Mouse (Mus musculus) midbrain, embryonic 11.5 days (tissue): ENCODE results near the gene Pex14. TPM values are rescaled to one million over a fixed set of nuclear protein-coding genes. Genes with fewer than 3 reads are reported as not detected.

Source experiments
- ATAC-seq: fragments of 200-750 bp; cut with Nextera tagmentation; 2 replicates; pipeline ENCODE4 v1.8.0; 2017; ENCODE audit warnings: moderate TSS enrichment, moderate library complexity; ENCODE audit not compliant: low FRiP score
- DNase-seq: peaks from one replicate; pipeline ENCODE4 v3.0.0; 2015; ENCODE audit warnings: low spot score; ENCODE audit errors: missing footprints
- H3K27ac ChIP-seq: fragments of 300-500 bp; sonication (generic); 2 replicates; pipeline ENCODE4 v1.5.1; 2014; ENCODE audit warnings: low read depth, low read length
- H3K27me3 ChIP-seq: fragments of 300-500 bp; sonication (generic); 2 replicates; pipeline ENCODE4 v1.6.1; 2014; ENCODE audit warnings: mild to moderate bottlenecking, low read length, moderate library complexity, mixed read lengths; ENCODE audit not compliant: control insufficient read depth, insufficient read depth
- H3K36me3 ChIP-seq: fragments of 300-500 bp; sonication (generic); 2 replicates; pipeline ENCODE4 v1.6.1; 2014; ENCODE audit warnings: mild to moderate bottlenecking, low read length, moderate library complexity, mixed read lengths; ENCODE audit not compliant: control insufficient read depth, insufficient read depth
- H3K4me1 ChIP-seq: fragments of 300-500 bp; sonication (generic); 2 replicates; pipeline ENCODE4 v1.6.1; 2014; ENCODE audit warnings: low read length; ENCODE audit not compliant: control insufficient read depth, insufficient read depth
- H3K4me2 ChIP-seq: fragments of 300-500 bp; sonication (generic); 2 replicates; pipeline ENCODE4 v1.6.1; 2014; ENCODE audit warnings: mild to moderate bottlenecking, moderate library complexity
- H3K4me3 ChIP-seq: fragments of 300-500 bp; sonication (generic); 2 replicates; pipeline ENCODE4 v1.5.1; 2014; ENCODE audit warnings: low read depth, low read length
- H3K9ac ChIP-seq: fragments of 300-500 bp; sonication (generic); 2 replicates; pipeline ENCODE4 v1.6.1; 2014; ENCODE audit warnings: low read length
- H3K9me3 ChIP-seq: fragments of 300-500 bp; sonication (generic); 2 replicates; pipeline ENCODE4 v1.6.1; 2016; ENCODE audit warnings: low read length; ENCODE audit not compliant: control insufficient read depth
- WGBS: fragments of 180-500 bp; shearing (Covaris S2); extraction: QIAGEN DNeasy Blood & Tissue Kit; methylation state at CpG from one replicate; pipeline ENCODE4 v1.1.7; 2014; 5-methylcytosine and 5-hydroxymethylcytosine counted together
- polyA plus RNA-seq: library from polyadenylated mRNA; unstranded; fragments of >200 nt; fragmentation: Nextera tagmentation; extraction: Ambion mirVana; gene quantifications from 2 replicates; pipeline ENCODE4 v1.2.1, GENCODE M21; 2014

Pex14 gene
- polyA plus RNA-seq, result 31.3 and 35.9 TPM in 2 replicates

GRCm38 (mm10) chr4:149099369-149100017, at the start of gene Pex14:
Gene Pex14 (minus strand): TSS chr4:149099876.
- peak; percentile 85 for ATAC-seq
- 0 out of 2 replicates have a peak within 1 kb of the TSS, but pooled peaks have one; percentile 11 for H3K27ac ChIP-seq

GRCm38 (mm10) chr4:149149196-149149595, 49.5 kb upstream of the Pex14 start:
- Histone ChIP-seq H3K27me3 (no peaks in the 10 kb centered on the region), H3K4me2 (no peak overlapping the region), H3K4me1 (peaks cover 3% of the 10 kb centered on the region; the same call in 1 of the 2 replicates), H3K9ac (no peak overlapping the region), H3K27ac (no peak overlapping the region), H3K4me3 (no peak overlapping the region), H3K9me3 (no peaks in the 10 kb centered on the region), H3K36me3 (peaks cover 36% of the 10 kb centered on the region)
- ATAC-seq (no peak), DNase-seq (peak; percentile 64)
- 83% methylated on average over 9 of the region's 9 CpGs for WGBS

More at GRCm38 (mm10) chr4:149099369-149100017, at the start of gene Pex14:
- peak within 1 kb of the TSS; percentile 76 for H3K4me2 ChIP-seq
- no peaks in the 10 kb centered on the region for H3K9me3 ChIP-seq
- WGBS, result under 1% methylated on average over 43 of the region's 50 CpGs
- H3K36me3 ChIP-seq, result no peaks in the 10 kb centered on the region
- DNase-seq, result peak; percentile 97
- H3K4me1 ChIP-seq, result peaks cover 18% of the 10 kb centered on the region
- H3K4me3 ChIP-seq, result peak within 1 kb of the TSS; percentile 98
- H3K27me3 ChIP-seq, result no peaks in the 10 kb centered on the region
- H3K9ac ChIP-seq, result peak within 1 kb of the TSS; percentile 89

- Histone ChIP-seq H3K4me1 (peaks cover 3% of the 10 kb centered on the region; the same call in 1 of the 2 replicates), H3K4me2 (no peak overlapping the region), H3K27ac (no peak overlapping the region), H3K9me3 (no peaks in the 10 kb centered on the region), H3K27me3 (no peaks in the 10 kb centered on the region), H3K4me3 (no peak overlapping the region), H3K36me3 (peaks cover 27% of the 10 kb centered on the region), H3K9ac (no peak overlapping the region)
- DNase-seq (peak; percentile 72), ATAC-seq (no peak)
- WGBS, result 80% methylated on average over 4 of the region's 4 CpGs
Measured at GRCm38 (mm10) chr4:149148084-149148483, 48.4 kb upstream of the Pex14 start.

- no peak for DNase-seq
- no peak overlapping the region for H3K9ac ChIP-seq
- no peak overlapping the region for H3K4me3 ChIP-seq
- H3K9me3 ChIP-seq, result no peaks in the 10 kb centered on the region
- no peak overlapping the region for H3K4me2 ChIP-seq
- ATAC-seq, result no peak
- 89% methylated on average over 7 of the region's 7 CpGs for WGBS
- no peaks in the 10 kb centered on the region for H3K27me3 ChIP-seq
- peaks cover 3% of the 10 kb centered on the region; the same call in 1 of the 2 replicates for H3K4me1 ChIP-seq
- H3K36me3 ChIP-seq, result peaks cover 22% of the 10 kb centered on the region
- H3K27ac ChIP-seq, result no peak overlapping the region
Measured at GRCm38 (mm10) chr4:149147528-149147927, 47.9 kb upstream of the Pex14 start.

- no peak overlapping the region for H3K4me3 ChIP-seq
- no peaks in the 10 kb centered on the region for H3K9me3 ChIP-seq
- H3K9ac ChIP-seq, result no peak overlapping the region
- no peaks in the 10 kb centered on the region for H3K27me3 ChIP-seq
- no peak for ATAC-seq
- 73% methylated on average over 4 of the region's 4 CpGs for WGBS
- DNase-seq, result peak; percentile 85
- no peak overlapping the region for H3K4me2 ChIP-seq
- peaks cover 3% of the 10 kb centered on the region; the same call in 1 of the 2 replicates for H3K4me1 ChIP-seq
- no peak overlapping the region for H3K27ac ChIP-seq
- H3K36me3 ChIP-seq, result peaks cover 2% of the 10 kb centered on the region; the same call in 1 of the 2 replicates
Measured at GRCm38 (mm10) chr4:149145151-149145550, 45.5 kb upstream of the Pex14 start.

- H3K27ac ChIP-seq, result no peak overlapping the region
- peaks cover 3% of the 10 kb centered on the region; the same call in 1 of the 2 replicates for H3K4me1 ChIP-seq
- WGBS, result 3% methylated on average over 3 of the region's 3 CpGs
- H3K4me2 ChIP-seq, result no peak overlapping the region
- H3K9ac ChIP-seq, result peak overlapping the region; percentile 38; the same call in 1 of the 2 replicates
- no peaks in the 10 kb centered on the region for H3K27me3 ChIP-seq
- ATAC-seq, result peak; percentile 84
- no peaks in the 10 kb centered on the region for H3K9me3 ChIP-seq
- no peak overlapping the region for H3K4me3 ChIP-seq
- peak; percentile 98 for DNase-seq
- H3K36me3 ChIP-seq, result no peaks in the 10 kb centered on the region
Measured at GRCm38 (mm10) chr4:149144459-149144858, 44.8 kb upstream of the Pex14 start.

GRCm38 (mm10) chr4:149143594-149143993, 43.9 kb upstream of the Pex14 start:
- Histone ChIP-seq H3K9ac (no peak overlapping the region), H3K4me3 (no peak overlapping the region), H3K36me3 (no peaks in the 10 kb centered on the region), H3K27ac (no peak overlapping the region), H3K4me1 (peaks cover 3% of the 10 kb centered on the region; the same call in 1 of the 2 replicates), H3K4me2 (no peak overlapping the region), H3K27me3 (no peaks in the 10 kb centered on the region), H3K9me3 (no peaks in the 10 kb centered on the region)
- DNase-seq, result peak; percentile 45
- 32% methylated on average over 4 of the region's 4 CpGs for WGBS
- ATAC-seq, result no peak

GRCm38 (mm10) chr4:149138515-149138914, 38.8 kb upstream of the Pex14 start:
- no peak overlapping the region for H3K9ac ChIP-seq
- H3K4me2 ChIP-seq, result no peak overlapping the region
- H3K4me1 ChIP-seq, result peaks cover 6% of the 10 kb centered on the region; the same call in 1 of the 2 replicates
- H3K4me3 ChIP-seq, result no peak overlapping the region
- 88% methylated on average over 8 of the region's 8 CpGs for WGBS
- DNase-seq, result no peak
- H3K36me3 ChIP-seq, result no peaks in the 10 kb centered on the region
- H3K27me3 ChIP-seq, result no peaks in the 10 kb centered on the region
- no peak overlapping the region for H3K27ac ChIP-seq
- no peak for ATAC-seq
- no peaks in the 10 kb centered on the region for H3K9me3 ChIP-seq

GRCm38 (mm10) chr4:149136982-149137770, 37.5 kb upstream of the Pex14 start, which contains the start of gene Cenps:
Gene Cenps (minus strand): TSS chr4:149137629.
- ATAC-seq, result peak; percentile 92
- H3K4me2 ChIP-seq, result peak within 1 kb of the TSS; percentile 68
- H3K9ac ChIP-seq, result peak within 1 kb of the TSS; percentile 72
- H3K27ac ChIP-seq, result peak within 1 kb of the TSS; percentile 84
- under 1% methylated on average over 68 of the region's 68 CpGs for WGBS
- no peaks in the 10 kb centered on the region for H3K36me3 ChIP-seq
- peak; percentile 100 for DNase-seq
- H3K9me3 ChIP-seq, result no peaks in the 10 kb centered on the region
- peak within 1 kb of the TSS; percentile 63 for H3K4me3 ChIP-seq
- peaks cover 6% of the 10 kb centered on the region; the same call in 1 of the 2 replicates for H3K4me1 ChIP-seq
- H3K27me3 ChIP-seq, result no peaks in the 10 kb centered on the region
